Mouse (Mus musculus): ENCODE results near the gene Celf1. TPM values are rescaled to one million over a fixed set of nuclear protein-coding genes. Genes with fewer than 3 reads are reported as not detected.

Gene Celf1
- total RNA-seq, 2 experiments from 2014 or later = 70.6 to 88.9 TPM

GRCm38 (mm10) chr2:90938362-90938761, 1.8 kb upstream of the Celf1 start:
- no peak for DNase-seq (ENCODE audit: low spot score in 2 of 2)

- no peak for DNase-seq (ENCODE audit: low spot score in 2 of 2)
Measured at GRCm38 (mm10) chr2:90939750-90940149, 432 bp upstream of the Celf1 start.

GRCm38 (mm10) chr2:90941744-90942143, 1.6 kb downstream of the Celf1 start:
- no peak for DNase-seq (ENCODE audit: low spot score in 2 of 2)

GRCm38 (mm10) chr2:90950149-90950548, 10.0 kb downstream of the Celf1 start:
- no peak for DNase-seq (ENCODE audit: low spot score in 2 of 2)

GRCm38 (mm10) chr2:90950582-90951194, 10.5 kb downstream of the Celf1 start:
- no peak for DNase-seq (ENCODE audit: low spot score in 2 of 2)

GRCm38 (mm10) chr2:90953461-90953860, 13.3 kb downstream of the Celf1 start:
- DNase-seq (ENCODE audit: low spot score in 2 of 2) = no peak

GRCm38 (mm10) chr2:90956053-90956452, 15.9 kb downstream of the Celf1 start:
- no peak for DNase-seq (ENCODE audit: low spot score in 2 of 2)

- no peak for DNase-seq (ENCODE audit: low spot score in 2 of 2)
Measured at GRCm38 (mm10) chr2:90958856-90959255, 18.7 kb downstream of the Celf1 start.

- DNase-seq (ENCODE audit: low spot score in 2 of 2) = no peak
Measured at GRCm38 (mm10) chr2:90960012-90960411, 19.8 kb downstream of the Celf1 start.

- no peak for DNase-seq (ENCODE audit: low spot score in 2 of 2)
Measured at GRCm38 (mm10) chr2:90963304-90963703, 23.1 kb downstream of the Celf1 start.

- no peak for DNase-seq (ENCODE audit: low spot score in 2 of 2)
Measured at GRCm38 (mm10) chr2:90964811-90965465, 24.8 kb downstream of the Celf1 start.

- no peak for DNase-seq (ENCODE audit: low spot score in 2 of 2)
Measured at GRCm38 (mm10) chr2:90965466-90966080, 25.4 kb downstream of the Celf1 start.

GRCm38 (mm10) chr2:90970606-90971005, 30.4 kb downstream of the Celf1 start:
- no peak for DNase-seq (ENCODE audit: low spot score in 2 of 2)

- DNase-seq (ENCODE audit: low spot score in 2 of 2) = no peak
Measured at GRCm38 (mm10) chr2:90974101-90974500, 33.9 kb downstream of the Celf1 start.

GRCm38 (mm10) chr2:90975181-90975835, 35.1 kb downstream of the Celf1 start:
- no peak for DNase-seq (ENCODE audit: low spot score in 2 of 2)

- no peak for DNase-seq (ENCODE audit: low spot score in 2 of 2)
Measured at GRCm38 (mm10) chr2:90976590-90976989, 36.4 kb downstream of the Celf1 start.

- DNase-seq (ENCODE audit: low spot score in 2 of 2) = no peak
Measured at GRCm38 (mm10) chr2:90977291-90977690, 37.1 kb downstream of the Celf1 start.

- no peak for DNase-seq (ENCODE audit: low spot score in 2 of 2)
Measured at GRCm38 (mm10) chr2:90986055-90986454, 45.9 kb downstream of the Celf1 start.

GRCm38 (mm10) chr2:91008536-91008935, 68.4 kb downstream of the Celf1 start:
- no peak for DNase-seq (ENCODE audit: low spot score in 2 of 2)

- DNase-seq (ENCODE audit: low spot score in 2 of 2) = no peak
Measured at GRCm38 (mm10) chr2:91013881-91014280, 73.7 kb downstream of the Celf1 start.

- DNase-seq (ENCODE audit: low spot score in 2 of 2) = no peak
Measured at GRCm38 (mm10) chr2:91015386-91015785, 75.2 kb downstream of the Celf1 start.

Data from gastrocnemius, postnatal 4 days (tissue).